Mouse (Mus musculus) ES-Bruce4 (cell line): ENCODE measurements around the gene Msrb3.

Source experiments
- CTCF ChIP-seq: IDR thresholded peaks from one replicate; pipeline ENCODE4 v1.8.1; 2011; ENCODE audit warnings: low read depth, low read length
- EP300 ChIP-seq: IDR thresholded peaks from 2 replicates; pipeline ENCODE4 v1.6.1; 2011; ENCODE audit warnings: low read depth, low read length; ENCODE audit not compliant: insufficient read depth

- TF ChIP-seq EP300 (no peak), CTCF (no peak)
Measured at GRCm38 (mm10) chr10:120871630-120872482, 27.0 kb downstream of the Msrb3 start.
